Mouse (Mus musculus) embryonic facial prominence, embryonic 15.5 days (tissue): ENCODE measurements at regions not wholly inside any gene's neighbourhood (a gene's known extent, or its start where the extent isn't known, plus 50 kb on each side); places are given as distances from the start of the nearest gene placed in this dataset.
A peak's percentile ranks its signal among the peaks of the same experiment; 100 is the strongest.

ENCODE experiments used
- ATAC-seq: fragments of 200-750 bp; cut with Nextera tagmentation; 2 replicates; pipeline ENCODE4 v1.8.0; 2017; ENCODE audit warnings: low read depth, moderate TSS enrichment; ENCODE audit not compliant: insufficient number of reproducible peaks, low FRiP score, low TSS enrichment
- H3K27ac ChIP-seq: fragments of 300-500 bp; sonication (generic); replicated peaks from 2 replicates; pipeline ENCODE4 v1.5.1; 2015; ENCODE audit warnings: mild to moderate bottlenecking, inconsistent platforms
- H3K27me3 ChIP-seq: fragments of 300-500 bp; sonication (generic); 2 replicates; pipeline ENCODE4 v1.6.1; 2015; ENCODE audit warnings: inconsistent platforms
- H3K36me3 ChIP-seq: fragments of 300-500 bp; sonication (generic); 2 replicates; pipeline ENCODE4 v1.6.1; 2015; ENCODE audit warnings: mild to moderate bottlenecking, inconsistent platforms
- H3K4me1 ChIP-seq: fragments of 300-500 bp; sonication (generic); 2 replicates; pipeline ENCODE4 v1.6.1; 2015; ENCODE audit warnings: inconsistent platforms
- H3K4me2 ChIP-seq: fragments of 300-500 bp; sonication (generic); replicated peaks from 2 replicates; pipeline ENCODE4 v1.6.1; 2015; ENCODE audit warnings: mild to moderate bottlenecking, inconsistent platforms
- H3K4me3 ChIP-seq: fragments of 300-500 bp; sonication (generic); replicated peaks from 2 replicates; pipeline ENCODE4 v1.5.1; 2015; ENCODE audit warnings: mild to moderate bottlenecking, inconsistent platforms
- H3K9ac ChIP-seq: fragments of 300-500 bp; sonication (generic); 2 replicates; pipeline ENCODE4 v1.6.1; 2015; ENCODE audit warnings: inconsistent platforms
- H3K9me3 ChIP-seq: fragments of 300-500 bp; sonication (generic); replicated peaks from 2 replicates; pipeline ENCODE4 v1.6.1; 2016; ENCODE audit warnings: inconsistent platforms
- WGBS: fragments of 180-500 bp; shearing (Covaris S2); methylation state at CpG from one replicate; pipeline ENCODE4 v1.1.7; 2015; 5-methylcytosine and 5-hydroxymethylcytosine counted together

GRCm38 (mm10) chr9:100404426-100404825 is 82.2 kb downstream of the Il20rb start:
- no peaks in the 10 kb centered on the region for H3K9me3 ChIP-seq
- 84% methylated on average over 5 of the region's 5 CpGs for WGBS
- H3K27me3 ChIP-seq, result no peaks in the 10 kb centered on the region
- no peak overlapping the region for H3K4me2 ChIP-seq
- H3K4me3 ChIP-seq, result no peak overlapping the region
- H3K36me3 ChIP-seq, result no peaks in the 10 kb centered on the region
- no peak for ATAC-seq
- H3K4me1 ChIP-seq, result no peaks in the 10 kb centered on the region
- no peak overlapping the region for H3K9ac ChIP-seq
- H3K27ac ChIP-seq, result no peak overlapping the region

GRCm38 (mm10) chr9:100400366-100400765 is 86.2 kb downstream of the Il20rb start:
- Histone ChIP-seq H3K36me3 (no peaks in the 10 kb centered on the region), H3K27me3 (no peaks in the 10 kb centered on the region), H3K4me3 (no peak overlapping the region), H3K4me1 (no peaks in the 10 kb centered on the region), H3K9ac (no peak overlapping the region), H3K9me3 (no peaks in the 10 kb centered on the region), H3K27ac (no peak overlapping the region), H3K4me2 (no peak overlapping the region)
- WGBS, result 22% methylated on average over 8 of the region's 8 CpGs
- peak; percentile 63; the same call in 1 of the 2 replicates for ATAC-seq

- Histone ChIP-seq H3K4me1 (no peaks in the 10 kb centered on the region), H3K4me3 (no peak overlapping the region), H3K4me2 (no peak overlapping the region), H3K27me3 (no peaks in the 10 kb centered on the region), H3K36me3 (no peaks in the 10 kb centered on the region), H3K27ac (no peak overlapping the region), H3K9me3 (no peaks in the 10 kb centered on the region), H3K9ac (no peak overlapping the region)
- ATAC-seq, result no peak
- 87% methylated on average over 7 of the region's 7 CpGs for WGBS
Observed at GRCm38 (mm10) chr9:100396340-100396910, 90.2 kb downstream of the Il20rb start.

- no peaks in the 10 kb centered on the region for H3K9me3 ChIP-seq
- whole genome bisulfite sequencing, result 7% methylated on average over 5 of the region's 5 CpGs
Observed at GRCm38 (mm10) chr9:100395711-100396110, 90.9 kb downstream of the Il20rb start.

GRCm38 (mm10) chr9:100394632-100395031 is 92.0 kb downstream of the Il20rb start:
- H3K9ac ChIP-seq, result no peak overlapping the region
- H3K27ac ChIP-seq, result no peak overlapping the region
- H3K4me3 ChIP-seq, result no peak overlapping the region
- H3K9me3 ChIP-seq, result no peaks in the 10 kb centered on the region
- H3K27me3 ChIP-seq, result no peaks in the 10 kb centered on the region
- H3K36me3 ChIP-seq, result no peaks in the 10 kb centered on the region
- ATAC-seq, result no peak
- no peaks in the 10 kb centered on the region for H3K4me1 ChIP-seq
- no peak overlapping the region for H3K4me2 ChIP-seq
- WGBS, result 58% methylated on average over 1 of the region's 1 CpGs

More at GRCm38 (mm10) chr9:100395711-100396110, 90.9 kb downstream of the Il20rb start:
- Histone ChIP-seq H3K4me1 (no peaks in the 10 kb centered on the region), H3K9ac (no peak overlapping the region), H3K27me3 (no peaks in the 10 kb centered on the region), H3K36me3 (no peaks in the 10 kb centered on the region), H3K4me3 (no peak overlapping the region), H3K4me2 (no peak overlapping the region), H3K27ac (no peak overlapping the region)
- ATAC-seq, result no peak

GRCm38 (mm10) chr9:100394166-100394565 is 92.4 kb downstream of the Il20rb start:
- no peaks in the 10 kb centered on the region for H3K4me1 ChIP-seq
- no peak overlapping the region for H3K4me2 ChIP-seq
- no peaks in the 10 kb centered on the region for H3K36me3 ChIP-seq
- ATAC-seq, result no peak
- no peaks in the 10 kb centered on the region for H3K27me3 ChIP-seq
- no peak overlapping the region for H3K9ac ChIP-seq
- H3K4me3 ChIP-seq, result no peak overlapping the region
- H3K9me3 ChIP-seq, result no peaks in the 10 kb centered on the region
- H3K27ac ChIP-seq, result no peak overlapping the region
- WGBS, result 46% methylated on average over 5 of the region's 5 CpGs

- Histone ChIP-seq H3K9me3 (no peaks in the 10 kb centered on the region), H3K36me3 (no peaks in the 10 kb centered on the region), H3K4me1 (0 out of 2 replicates have a peak, but pooled peaks cover 3% of the 10 kb centered on the region), H3K9ac (no peak overlapping the region), H3K4me3 (no peak overlapping the region), H3K27ac (no peak overlapping the region), H3K4me2 (no peak overlapping the region), H3K27me3 (no peaks in the 10 kb centered on the region)
- no peak for ATAC-seq
- 29% methylated on average over 1 of the region's 1 CpGs for WGBS
Observed at GRCm38 (mm10) chr9:100392262-100392661, 94.3 kb downstream of the Il20rb start.

GRCm38 (mm10) chr9:100391566-100392213 is 94.9 kb downstream of the Il20rb start:
- 56% methylated on average over 8 of the region's 8 CpGs for WGBS
- Histone ChIP-seq H3K27ac (no peak overlapping the region), H3K4me3 (no peak overlapping the region), H3K4me2 (no peak overlapping the region), H3K4me1 (0 out of 2 replicates have a peak, but pooled peaks cover 9% of the 10 kb centered on the region), H3K9me3 (no peaks in the 10 kb centered on the region), H3K9ac (no peak overlapping the region), H3K27me3 (no peaks in the 10 kb centered on the region), H3K36me3 (no peaks in the 10 kb centered on the region)
- no peak for ATAC-seq

GRCm38 (mm10) chr9:100388393-100388792 is 98.2 kb downstream of the Il20rb start:
- Histone ChIP-seq H3K4me2 (no peak overlapping the region), H3K4me1 (0 out of 2 replicates have a peak, but pooled peaks cover 10% of the 10 kb centered on the region), H3K9ac (no peak overlapping the region), H3K27ac (no peak overlapping the region), H3K9me3 (no peaks in the 10 kb centered on the region), H3K27me3 (no peaks in the 10 kb centered on the region), H3K36me3 (no peaks in the 10 kb centered on the region), H3K4me3 (no peak overlapping the region)
- 86% methylated on average over 7 of the region's 7 CpGs for WGBS
- ATAC-seq, result no peak

GRCm38 (mm10) chr9:100387171-100387685 is 99.4 kb downstream of the Il20rb start:
- no peak for ATAC-seq
- 0 out of 2 replicates have a peak, but pooled peaks cover 10% of the 10 kb centered on the region for H3K4me1 ChIP-seq
- WGBS, result 28% methylated on average over 13 of the region's 13 CpGs
- H3K36me3 ChIP-seq, result no peaks in the 10 kb centered on the region
- H3K27me3 ChIP-seq, result no peaks in the 10 kb centered on the region
- H3K27ac ChIP-seq, result no peak overlapping the region
- H3K4me3 ChIP-seq, result no peak overlapping the region
- no peak overlapping the region for H3K4me2 ChIP-seq
- H3K9ac ChIP-seq, result no peak overlapping the region
- no peaks in the 10 kb centered on the region for H3K9me3 ChIP-seq

- Histone ChIP-seq H3K4me1 (0 out of 2 replicates have a peak, but pooled peaks cover 9% of the 10 kb centered on the region), H3K9ac (no peak overlapping the region), H3K4me2 (no peak overlapping the region), H3K9me3 (no peaks in the 10 kb centered on the region), H3K27me3 (no peaks in the 10 kb centered on the region), H3K27ac (no peak overlapping the region), H3K36me3 (no peaks in the 10 kb centered on the region), H3K4me3 (no peak overlapping the region)
- WGBS, result 39% methylated on average over 5 of the region's 5 CpGs
- no peak for ATAC-seq
Observed at GRCm38 (mm10) chr9:100382492-100382891, 104.1 kb downstream of the Il20rb start.
